In the genomic region with DNA sequence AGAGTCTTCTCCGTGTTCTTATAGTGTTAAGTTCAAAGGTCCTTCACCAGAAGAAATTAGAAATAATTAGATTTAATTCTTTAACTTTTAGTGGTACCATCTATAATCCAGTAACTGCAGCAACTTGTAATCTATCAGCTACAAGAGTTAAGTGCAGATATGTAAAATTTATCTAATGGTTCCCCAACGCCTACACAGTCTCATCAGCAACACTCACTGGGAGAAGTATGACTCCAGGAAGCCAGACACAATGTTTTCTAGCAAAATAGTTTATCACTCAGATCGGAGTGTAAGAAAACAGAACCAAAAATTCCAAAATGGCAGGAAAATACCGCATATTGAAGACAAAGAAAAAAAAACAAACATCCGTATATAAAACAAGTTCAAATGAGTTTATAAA, we compare ENCODE assay signal across 17 mouse cellular contexts.
DNase-seq lines count a peak whose midpoint lies in the region; TF ChIP-seq lines count a peak whose summit lies in the region.
"Had no signal": no experiment of that assay in that cellular context is flagged by ENCODE, and none has a peak within 500 bp of the region (broad histone marks: within the 10 kb centered on the region; RNA-seq: fewer than 3 reads in every experiment).

No protein-coding gene starts in this region.

- peaks cover 0 to 21% of the 10 kb centered on the region in 2 experiments; a peak in 3 of 4 replicates for H3K36me3 ChIP-seq in MEL (ENCODE audit: control insufficient read depth in 1 of 2, insufficient read depth in 2 of 2, low read length in 2 of 2)

- H3K79me2 ChIP-seq in MEL (ENCODE audit: control insufficient read depth, insufficient read depth, low read length, poor library complexity) = no peaks in the 10 kb centered on the region

- no peak for TF ChIP-seq POLR2A in MEL (IDR thresholded peaks at IDR 0.05; ENCODE audit: control insufficient read depth in 1 of 2, insufficient read depth in 1 of 2, low read depth in 1 of 2, low read length in 2 of 2, poor library complexity in 1 of 2)

- H3K27me3 ChIP-seq in MEL (ENCODE audit: control insufficient read depth in 1 of 2, insufficient read depth in 2 of 2, low read length in 2 of 2) = no peaks in the 10 kb centered on the region
- H3K27me3 ChIP-seq: CH12.LX, Patski had no signal

- no peaks in the 10 kb centered on the region for H3K9me3 ChIP-seq in MEL (replicated peaks; ENCODE audit: insufficient read depth, low read length)
- H3K9me3 ChIP-seq: G1E had no signal

- H3K9ac ChIP-seq in MEL (ENCODE audit: control insufficient read depth, low read depth, low read length, poor library complexity, severe bottlenecking) = no peak overlapping the region

- H3K4me3 ChIP-seq in MEL (ENCODE audit: control insufficient read depth in 1 of 2, insufficient read depth in 1 of 2, low read depth in 2 of 2, low read length in 2 of 2) = no peak overlapping the region

- H3K4me1 ChIP-seq in MEL (ENCODE audit: control insufficient read depth in 1 of 2, insufficient read depth in 2 of 2, low read length in 2 of 2) = peaks cover 12 to 14% of the 10 kb centered on the region in 2 experiments

- TF ChIP-seq CTCF in MEL (IDR thresholded peaks at IDR 0.05 in 2 of 3, conservative IDR thresholded peaks at IDR 0.05 in 1 of 3; ENCODE audit: control insufficient read depth in 1 of 3, insufficient read depth in 1 of 3, low read depth in 2 of 3, low read length in 3 of 3, poor library complexity in 1 of 3, severe bottlenecking in 1 of 3) = no peak

- TF ChIP-seq EP300 in MEL (IDR thresholded peaks at IDR 0.05; ENCODE audit: low read depth in 1 of 2, low read length in 2 of 2) = peak; percentile 60 to 77; a peak in 2 of 4 replicates

- DNase-seq in MEL (ENCODE audit: low read depth, low spot score) = peak; percentile 56
- no peak for DNase-seq in layer of hippocampus, adult 18-20 months (ENCODE audit: low spot score in 2 of 2)
- DNase-seq: adrenal gland, adult 2 months; adrenal gland, adult 8-10 months; adrenal gland, postnatal 10 days; adrenal gland, postnatal 14 days; adrenal gland, postnatal 25 days; adrenal gland, postnatal 36 days; B cell, adult 2 months; cerebellum, adult 11 months; cerebellum, adult 11-12 months; cerebellum, adult 18-20 months; cerebellum, adult 2 months; cerebellum, adult 8-10 months had no signal

- no peak overlapping the region for H3K27ac ChIP-seq in MEL (ENCODE audit: control insufficient read depth, low read depth, low read length)

- no peak for TF ChIP-seq RAD21 in MEL (IDR thresholded peaks at IDR 0.05; ENCODE audit: low read depth, low read length)

TF ChIP-seq in MEL, 35 proteins besides CTCF, POLR2A, EP300 and RAD21:
- peak; percentile 81 for TF ChIP-seq GATA1 (IDR thresholded peaks at IDR 0.05; ENCODE audit: low read depth, low read length)
- no peak for TF ChIP-seq TAL1 (IDR thresholded peaks at IDR 0.05; ENCODE audit: low read length)
- TF ChIP-seq ETS1 (IDR thresholded peaks at IDR 0.05; ENCODE audit: low read depth, low read length) = peak; percentile 53; the same call in 1 of the 2 replicates
- no peak for TF ChIP-seq MYB (IDR thresholded peaks at IDR 0.05; ENCODE audit: low read depth, low read length)
- peak; percentile 54; the same call in 1 of the 2 replicates for TF ChIP-seq TCF12 (IDR thresholded peaks at IDR 0.05; ENCODE audit: low read depth, low read length)
- peak; percentile 46 for TF ChIP-seq SIN3A (IDR thresholded peaks at IDR 0.05; ENCODE audit: low read length)
